Mouse (Mus musculus) ES-Bruce4 (cell line): Measurements from ENCODE around the gene Sh2b3.

Experiments
- CTCF ChIP-seq: IDR thresholded peaks from one replicate; pipeline ENCODE4 v1.8.1; 2011; ENCODE audit warnings: low read depth, low read length
- EP300 ChIP-seq: IDR thresholded peaks from 2 replicates; pipeline ENCODE4 v1.6.1; 2011; ENCODE audit warnings: low read depth, low read length; ENCODE audit not compliant: insufficient read depth
- POLR2A ChIP-seq: IDR thresholded peaks from one replicate; pipeline ENCODE4 v1.8.1; 2011; ENCODE audit warnings: low read length; ENCODE audit not compliant: insufficient read depth

GRCm38 (mm10) chr5:121839128-121839473 is 1.7 kb upstream of the Sh2b3 start:
- TF ChIP-seq EP300 (no peak), POLR2A (no peak), CTCF (no peak)
